Mouse (Mus musculus): ENCODE measurements around the gene Sema3f. TPM values are rescaled to one million over a fixed set of nuclear protein-coding genes. Genes with fewer than 3 reads are reported as not detected.
A peak's percentile ranks its signal among the peaks of the same experiment; 100 is the strongest.

The Sema3f gene
- polyA plus RNA-seq, 1 experiment: 39.1 TPM

DNA sequence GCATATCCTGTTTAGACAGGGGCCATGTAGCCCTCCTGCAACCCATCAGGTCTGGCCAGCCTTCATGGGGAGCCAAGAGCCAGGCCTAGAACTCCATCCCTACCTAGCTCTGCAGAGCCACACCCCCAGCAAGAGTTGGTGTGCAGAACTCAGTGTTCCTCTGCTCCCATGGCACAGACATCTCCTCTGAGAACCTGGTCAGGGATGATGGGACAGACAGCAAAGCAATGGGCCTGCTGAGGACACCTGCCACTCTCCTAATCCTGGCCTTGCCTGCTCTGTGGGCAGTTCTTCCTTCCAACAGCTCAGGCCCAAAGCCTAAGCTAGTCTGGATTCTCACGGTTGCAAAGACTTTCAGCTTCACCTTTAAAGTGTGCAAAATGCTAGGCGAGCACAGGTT is 5.4 kb upstream of the Sema3f start:
- Histone ChIP-seq H3K4me3 (ENCODE audit: insufficient read depth, low read depth, low read length) (no peak overlapping the region), H3K27ac (ENCODE audit: insufficient read depth, low read depth, low read length) (no peak overlapping the region), H3K27me3 (replicated peaks; ENCODE audit: control insufficient read depth, insufficient read depth, low read length) (no peaks in the 10 kb centered on the region), H3K36me3 (ENCODE audit: control insufficient read depth, insufficient read depth, low read length) (no peaks in the 10 kb centered on the region), H3K4me1 (ENCODE audit: control insufficient read depth, insufficient read depth, low read length) (no peaks in the 10 kb centered on the region)
- 97% methylated on average over 2 of the region's 2 CpGs for WGBS
- DNase-seq: no peak
- no peak for TF ChIP-seq POLR2A (IDR thresholded peaks at IDR 0.05; ENCODE audit: low read depth, low read length)
- no peak for TF ChIP-seq CTCF (conservative IDR thresholded peaks at IDR 0.05; ENCODE audit: insufficient read depth, insufficient read length, low read depth, low read length)

DNA sequence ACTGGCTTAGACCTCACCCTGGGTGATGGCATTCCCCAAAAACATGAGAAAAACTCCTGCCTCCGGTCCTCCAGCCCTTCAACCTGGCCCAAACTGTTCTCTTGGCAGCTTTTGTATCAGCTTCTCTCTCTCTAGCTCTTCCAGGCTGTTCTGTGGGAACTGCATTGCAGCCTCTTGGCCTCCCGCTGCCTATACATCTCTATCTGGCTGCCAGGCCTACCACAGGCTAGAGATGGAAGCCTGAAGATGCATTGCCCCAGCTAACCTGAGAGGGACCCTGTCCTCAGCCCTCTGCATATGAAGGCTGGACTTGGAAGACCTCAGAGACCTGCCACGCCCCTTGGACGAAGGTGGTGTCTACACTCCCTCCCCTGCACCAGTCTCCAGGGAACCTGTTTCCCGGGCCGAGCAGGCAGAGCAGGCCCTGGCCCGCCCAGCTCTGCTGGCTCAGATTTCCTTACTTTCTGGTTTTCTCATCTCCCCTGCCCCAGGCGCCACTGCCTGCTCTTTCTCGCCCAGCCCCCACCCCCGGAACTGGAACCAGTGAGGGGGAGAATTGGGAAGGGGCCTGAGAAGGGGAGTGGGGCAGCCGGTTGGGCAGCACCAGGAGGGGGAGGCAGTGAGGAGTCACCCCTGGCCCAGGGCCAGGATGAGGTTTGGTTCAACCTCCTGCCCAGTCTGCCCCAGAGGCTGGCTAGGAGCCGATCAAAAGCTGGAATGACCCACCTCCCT is 4.1 kb upstream of the Sema3f start:
- 22% methylated on average over 12 of the region's 12 CpGs for WGBS
- TF ChIP-seq CTCF (conservative IDR thresholded peaks at IDR 0.05; ENCODE audit: insufficient read depth, insufficient read length, low read depth, low read length) (no peak), POLR2A (IDR thresholded peaks at IDR 0.05; ENCODE audit: low read depth, low read length) (no peak)
- no peaks in the 10 kb centered on the region for H3K27me3 ChIP-seq (replicated peaks; ENCODE audit: control insufficient read depth, insufficient read depth, low read length)
- H3K4me1 ChIP-seq (ENCODE audit: control insufficient read depth, insufficient read depth, low read length): no peaks in the 10 kb centered on the region
- H3K27ac ChIP-seq (ENCODE audit: insufficient read depth, low read depth, low read length): 0 out of 2 replicates have a peak overlapping the region, but pooled peaks have one; percentile 26
- no peaks in the 10 kb centered on the region for H3K36me3 ChIP-seq (ENCODE audit: control insufficient read depth, insufficient read depth, low read length)
- peak; percentile 64 for DNase-seq
- no peak overlapping the region for H3K4me3 ChIP-seq (ENCODE audit: insufficient read depth, low read depth, low read length)

DNA sequence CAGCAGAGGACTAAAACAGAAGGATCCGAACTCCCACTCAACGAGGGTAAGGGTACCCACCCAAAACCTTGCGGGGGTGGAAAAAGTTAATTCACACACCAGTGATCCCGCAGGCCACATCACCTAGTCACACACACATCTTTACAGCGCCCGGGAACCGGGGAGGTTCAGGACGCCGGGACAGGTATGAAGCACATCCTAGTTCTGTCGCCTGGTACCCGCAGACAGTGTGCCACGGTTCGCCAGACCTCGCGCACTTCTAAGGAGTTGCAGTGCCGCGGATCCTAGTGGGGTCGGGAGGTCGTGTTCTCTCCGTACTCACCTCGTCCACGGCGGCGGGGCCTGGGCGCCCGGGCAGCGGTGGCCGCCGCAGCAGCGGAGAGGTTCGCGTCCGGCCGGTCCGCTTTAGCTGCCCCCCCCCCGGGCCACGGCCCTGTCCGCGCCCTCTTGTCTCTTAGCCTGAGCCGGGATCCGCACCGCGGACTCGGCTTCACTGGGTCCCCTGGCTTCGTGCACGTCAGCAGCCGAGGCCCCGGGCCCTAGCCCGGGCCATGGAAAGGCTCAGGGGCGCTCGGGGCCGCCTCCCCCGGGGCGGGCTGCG is 1.1 kb downstream of the Sema3f start:
- Histone ChIP-seq H3K4me1 (ENCODE audit: control insufficient read depth, insufficient read depth, low read length) (no peaks in the 10 kb centered on the region), H3K4me3 (ENCODE audit: insufficient read depth, low read depth, low read length) (peak overlapping the region; percentile 78), H3K27me3 (replicated peaks; ENCODE audit: control insufficient read depth, insufficient read depth, low read length) (no peaks in the 10 kb centered on the region), H3K36me3 (ENCODE audit: control insufficient read depth, insufficient read depth, low read length) (no peaks in the 10 kb centered on the region), H3K27ac (ENCODE audit: insufficient read depth, low read depth, low read length) (peak overlapping the region; percentile 49; the same call in 1 of the 2 replicates)
- no peak for DNase-seq
- TF ChIP-seq CTCF (conservative IDR thresholded peaks at IDR 0.05; ENCODE audit: insufficient read depth, insufficient read length, low read depth, low read length) (no peak), POLR2A (IDR thresholded peaks at IDR 0.05; ENCODE audit: low read depth, low read length) (no peak)
- 2% methylated on average over 49 of the region's 55 CpGs for WGBS

GRCm38 (mm10) chr9:107708439-107709095 is 1.7 kb downstream of the Sema3f start:
- no peak for DNase-seq
- H3K4me1 ChIP-seq (ENCODE audit: control insufficient read depth, insufficient read depth, low read length): no peaks in the 10 kb centered on the region
- H3K27ac ChIP-seq (ENCODE audit: insufficient read depth, low read depth, low read length): no peak overlapping the region
- peak overlapping the region; percentile 78 for H3K4me3 ChIP-seq (ENCODE audit: insufficient read depth, low read depth, low read length)
- H3K27me3 ChIP-seq (replicated peaks; ENCODE audit: control insufficient read depth, insufficient read depth, low read length): no peaks in the 10 kb centered on the region
- TF ChIP-seq CTCF (conservative IDR thresholded peaks at IDR 0.05; ENCODE audit: insufficient read depth, insufficient read length, low read depth, low read length) (no peak), POLR2A (IDR thresholded peaks at IDR 0.05; ENCODE audit: low read depth, low read length) (no peak)
- 17% methylated on average over 21 of the region's 21 CpGs for WGBS
- no peaks in the 10 kb centered on the region for H3K36me3 ChIP-seq (ENCODE audit: control insufficient read depth, insufficient read depth, low read length)

- peak overlapping the region; percentile 78 for H3K4me3 ChIP-seq (ENCODE audit: insufficient read depth, low read depth, low read length)
- 21% methylated on average over 17 of the region's 17 CpGs for WGBS
- no peak for DNase-seq
- TF ChIP-seq CTCF (conservative IDR thresholded peaks at IDR 0.05; ENCODE audit: insufficient read depth, insufficient read length, low read depth, low read length) (no peak), POLR2A (IDR thresholded peaks at IDR 0.05; ENCODE audit: low read depth, low read length) (no peak)
- no peak overlapping the region for H3K27ac ChIP-seq (ENCODE audit: insufficient read depth, low read depth, low read length)
- H3K4me1 ChIP-seq (ENCODE audit: control insufficient read depth, insufficient read depth, low read length): no peaks in the 10 kb centered on the region
- H3K36me3 ChIP-seq (ENCODE audit: control insufficient read depth, insufficient read depth, low read length): no peaks in the 10 kb centered on the region
- H3K27me3 ChIP-seq (replicated peaks; ENCODE audit: control insufficient read depth, insufficient read depth, low read length): no peaks in the 10 kb centered on the region
These were observed 2.4 kb downstream of the Sema3f start for GRCm38 (mm10) chr9:107707701-107708438.

- no peak for DNase-seq
- no peaks in the 10 kb centered on the region for H3K36me3 ChIP-seq (ENCODE audit: control insufficient read depth, insufficient read depth, low read length)
- H3K27ac ChIP-seq (ENCODE audit: insufficient read depth, low read depth, low read length): no peak overlapping the region
- WGBS: 31% methylated on average over 14 of the region's 14 CpGs
- H3K4me3 ChIP-seq (ENCODE audit: insufficient read depth, low read depth, low read length): peak overlapping the region; percentile 4; the same call in 1 of the 2 replicates
- no peaks in the 10 kb centered on the region for H3K4me1 ChIP-seq (ENCODE audit: control insufficient read depth, insufficient read depth, low read length)
- no peaks in the 10 kb centered on the region for H3K27me3 ChIP-seq (replicated peaks; ENCODE audit: control insufficient read depth, insufficient read depth, low read length)
- no peak for TF ChIP-seq CTCF (conservative IDR thresholded peaks at IDR 0.05; ENCODE audit: insufficient read depth, insufficient read length, low read depth, low read length)
- TF ChIP-seq POLR2A (IDR thresholded peaks at IDR 0.05; ENCODE audit: low read depth, low read length): no peak
These were observed 3.5 kb downstream of the Sema3f start for GRCm38 (mm10) chr9:107706781-107707211.
